Mouse (Mus musculus): ENCODE data around the gene Spats2.
"Not testable (repeated sequence)": the region's sequence is repeated elsewhere in the genome, so short reads cannot be mapped to it uniquely, and the experiment has no call there.

Spats2 gene

DNA sequence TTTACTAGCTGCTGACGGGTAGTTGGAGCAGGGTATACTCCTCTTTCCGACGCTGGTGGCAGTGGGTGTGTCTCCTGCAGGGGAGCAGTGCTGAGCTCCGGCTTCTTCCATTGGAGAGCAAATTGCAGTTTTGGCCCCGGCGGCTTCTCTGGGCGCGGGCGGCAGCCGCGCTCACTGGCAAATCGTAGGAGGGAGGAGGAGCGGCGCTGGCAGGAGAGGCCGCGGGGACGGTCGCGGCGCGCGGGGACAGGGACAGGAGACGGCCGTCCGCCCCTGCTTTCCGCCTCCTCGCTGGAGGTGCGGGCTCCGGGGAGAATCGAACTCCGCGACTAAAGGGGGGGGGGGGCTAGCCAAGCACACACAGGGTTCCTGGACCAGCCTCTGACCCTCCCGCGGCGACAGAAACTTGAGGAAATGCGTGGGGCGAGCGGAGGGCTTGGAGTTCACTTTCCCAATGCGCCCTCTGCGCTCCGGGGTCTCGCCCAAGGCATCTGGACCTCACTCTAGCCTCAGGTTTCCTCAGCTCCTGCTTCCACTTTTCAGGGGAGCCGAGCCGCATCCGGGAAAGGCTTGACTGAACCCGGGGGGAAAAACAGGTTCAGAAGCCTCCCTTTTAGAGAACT lies 98.0 kb downstream of the Spats2 start:
- DNase-seq (ENCODE audit: low read depth, low spot score), result no peak

DNA sequence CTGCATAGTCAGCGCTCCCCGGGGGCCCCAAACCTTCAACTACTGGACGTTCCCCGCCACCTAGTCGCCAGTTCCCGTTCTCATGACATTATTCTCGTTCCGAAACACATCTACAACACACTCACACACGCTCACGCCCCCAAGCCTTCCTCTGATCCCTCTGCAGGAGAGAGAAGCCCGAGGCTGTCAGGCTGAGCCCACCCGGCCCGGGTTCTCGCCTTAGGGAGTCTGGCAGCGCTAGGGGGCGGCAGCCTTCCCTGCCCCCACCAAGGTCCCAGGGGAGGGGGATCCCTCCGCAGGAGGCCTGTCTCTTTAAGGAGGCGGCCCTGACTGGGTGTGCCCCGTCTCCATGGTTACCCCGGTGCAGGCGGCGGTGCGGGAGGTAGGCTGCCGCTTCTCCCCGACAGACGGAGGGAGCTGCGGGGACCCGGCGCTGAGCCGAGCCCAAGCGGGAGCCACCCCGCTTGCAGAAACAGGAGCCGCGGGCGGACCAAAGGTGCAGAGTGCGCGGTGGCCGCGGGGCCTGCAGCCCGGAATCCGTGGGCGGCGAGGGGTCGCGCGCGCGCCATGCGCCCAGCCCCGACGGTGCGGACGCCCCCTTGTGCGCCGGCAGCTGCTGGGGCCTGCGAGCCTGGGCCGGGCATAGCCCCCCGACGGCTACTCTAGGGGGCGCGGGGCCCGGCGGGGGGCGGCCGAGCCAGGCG lies 98.6 kb downstream of the Spats2 start, which contains the start of gene Kcnh3:
Gene Kcnh3, plus strand, starts transcription at position 654 of the 704 bp plus-strand sequence.
- DNase-seq (ENCODE audit: low read depth, low spot score), result no peak

DNA sequence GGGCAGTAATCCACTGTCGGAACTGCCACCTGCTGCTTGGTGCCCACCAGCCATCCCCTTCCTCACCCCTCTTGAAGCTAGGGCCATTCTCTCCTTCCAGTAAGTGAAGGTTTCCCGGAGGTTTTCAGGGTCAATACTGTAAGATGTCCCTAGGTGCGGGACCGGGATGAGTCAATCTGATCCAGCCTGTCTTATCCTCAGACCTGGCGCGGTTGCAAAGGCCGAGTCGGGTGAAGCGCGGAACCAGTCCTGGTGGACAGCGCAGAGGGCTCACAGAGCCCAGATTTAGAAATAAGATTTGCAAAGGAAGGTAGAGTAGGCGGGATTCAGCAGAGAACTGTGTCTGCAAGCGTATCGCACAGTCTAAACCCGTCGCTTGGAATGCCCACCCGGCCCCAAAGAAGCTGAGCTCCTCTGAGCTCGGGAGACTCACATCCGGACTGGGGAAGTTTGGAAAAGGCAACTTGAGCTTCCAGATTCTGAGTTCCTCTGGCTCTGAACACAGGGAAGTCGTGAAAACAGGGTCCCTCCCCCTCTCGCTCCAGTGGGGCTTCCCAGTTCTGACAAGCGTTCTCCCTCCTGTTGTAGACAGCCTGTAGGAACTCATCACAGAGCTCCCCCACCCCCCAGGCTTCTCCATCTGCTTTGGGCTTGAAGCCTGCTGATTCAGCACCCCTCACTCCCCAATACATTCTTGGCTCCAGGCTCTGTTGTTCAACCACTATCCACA lies 99.5 kb downstream of the Spats2 start:
- no peak for DNase-seq (ENCODE audit: low read depth, low spot score)

DNA sequence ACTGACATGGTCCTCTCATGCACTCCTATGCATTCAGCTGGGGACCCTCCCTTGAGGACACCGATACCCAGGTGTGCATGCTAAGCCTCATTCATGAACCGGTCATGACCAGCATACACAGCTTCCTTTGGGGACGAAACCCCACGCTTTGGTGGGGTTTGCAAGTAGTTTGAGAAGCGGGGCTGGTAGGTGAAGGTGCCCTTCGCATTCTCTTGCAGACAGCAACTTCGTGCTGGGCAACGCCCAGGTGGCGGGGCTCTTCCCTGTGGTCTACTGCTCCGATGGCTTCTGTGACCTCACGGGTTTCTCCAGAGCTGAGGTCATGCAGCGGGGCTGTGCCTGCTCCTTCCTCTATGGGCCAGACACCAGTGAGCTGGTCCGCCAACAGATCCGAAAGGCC lies 100.4 kb downstream of the Spats2 start:
- no peak for DNase-seq (ENCODE audit: low read depth, low spot score)

DNA sequence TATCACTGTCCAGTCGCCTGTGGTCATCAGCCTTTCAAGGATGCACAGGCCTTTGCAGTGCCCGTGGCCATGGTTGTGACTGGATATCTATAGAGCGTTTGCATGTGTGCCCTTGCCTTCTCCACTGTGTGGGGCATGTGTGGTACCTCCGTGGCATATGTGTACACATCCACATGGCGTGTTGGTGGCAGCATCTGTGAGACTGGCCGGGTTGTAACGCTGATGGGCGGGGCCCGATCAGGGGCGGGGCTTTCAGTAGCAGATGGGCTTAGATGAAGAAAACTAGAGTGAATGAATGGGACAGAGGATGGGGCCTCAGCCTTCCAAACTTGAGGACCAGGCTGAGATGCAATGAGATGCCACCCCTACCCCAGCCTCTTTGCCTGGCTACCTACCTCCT lies 106.3 kb downstream of the Spats2 start:
- no peak for DNase-seq (ENCODE audit: low read depth, low spot score)

DNA sequence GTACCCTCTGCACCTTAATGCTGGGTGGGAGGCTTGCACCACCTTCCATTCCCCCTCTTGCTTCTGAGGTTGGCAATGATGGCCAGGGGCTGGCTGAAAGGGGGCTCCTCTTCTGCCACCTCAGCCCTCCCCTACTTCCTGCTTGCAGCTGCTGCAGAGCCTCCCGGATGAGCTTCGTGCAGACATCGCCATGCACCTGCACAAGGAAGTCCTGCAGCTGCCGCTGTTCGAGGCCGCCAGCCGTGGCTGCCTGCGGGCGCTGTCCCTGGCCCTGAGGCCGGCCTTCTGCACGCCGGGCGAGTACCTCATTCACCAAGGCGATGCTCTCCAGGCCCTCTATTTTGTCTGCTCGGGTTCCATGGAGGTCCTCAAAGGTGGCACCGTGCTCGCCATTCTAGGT lies 108.0 kb downstream of the Spats2 start:
- DNase-seq (ENCODE audit: low read depth, low spot score), result no peak

DNA sequence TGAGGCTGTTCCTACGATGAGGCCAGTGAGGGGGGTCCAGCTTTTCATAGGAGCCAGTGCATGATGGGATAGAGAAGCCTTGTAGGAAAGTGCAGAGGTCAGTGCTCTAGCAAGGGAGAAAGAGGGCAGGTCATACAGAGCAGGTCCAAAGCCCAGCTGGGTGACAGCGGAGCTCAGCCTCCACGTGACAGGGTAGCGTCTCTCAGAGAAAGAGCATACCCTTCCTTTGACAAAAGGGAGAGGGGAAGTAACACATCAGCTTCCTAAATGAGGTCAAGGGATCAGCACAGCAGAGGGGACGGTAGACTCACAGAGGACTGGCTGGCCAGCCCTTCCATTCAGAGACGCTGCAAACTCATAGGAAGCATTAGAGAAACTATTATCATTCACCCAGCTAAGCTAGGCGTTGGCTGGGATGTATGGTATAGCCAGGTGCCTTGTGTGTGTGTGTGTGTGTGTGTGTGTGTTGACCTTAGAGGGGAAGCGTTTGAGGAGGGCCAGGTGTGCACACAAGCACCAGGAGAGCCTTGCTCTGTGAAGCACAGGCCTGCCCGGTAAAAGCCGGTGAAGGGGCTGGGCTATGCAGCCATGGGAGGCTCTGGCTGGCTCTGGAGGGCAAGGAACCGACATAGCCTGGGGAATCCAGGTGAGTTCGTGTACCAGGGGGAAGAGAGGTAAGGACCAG lies 108.8 kb downstream of the Spats2 start:
- DNase-seq (ENCODE audit: low read depth, low spot score), result no peak

DNA sequence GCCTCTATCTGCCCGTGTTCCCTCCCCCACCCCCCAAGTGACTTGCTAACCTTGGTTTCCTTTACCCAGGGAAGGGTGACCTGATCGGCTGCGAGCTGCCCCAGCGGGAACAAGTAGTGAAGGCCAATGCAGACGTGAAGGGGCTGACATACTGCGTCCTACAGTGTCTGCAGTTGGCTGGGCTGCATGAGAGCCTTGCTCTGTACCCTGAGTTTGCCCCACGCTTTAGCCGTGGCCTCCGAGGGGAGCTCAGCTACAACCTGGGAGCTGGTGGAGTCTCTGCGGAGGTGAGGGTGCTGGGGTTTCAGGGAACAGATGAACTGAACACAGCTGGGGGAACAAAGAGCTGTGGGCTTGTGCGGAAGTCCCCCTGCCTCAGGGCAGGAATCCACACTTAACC lies 112.3 kb downstream of the Spats2 start:
- DNase-seq (ENCODE audit: low read depth, low spot score), result no peak

DNA sequence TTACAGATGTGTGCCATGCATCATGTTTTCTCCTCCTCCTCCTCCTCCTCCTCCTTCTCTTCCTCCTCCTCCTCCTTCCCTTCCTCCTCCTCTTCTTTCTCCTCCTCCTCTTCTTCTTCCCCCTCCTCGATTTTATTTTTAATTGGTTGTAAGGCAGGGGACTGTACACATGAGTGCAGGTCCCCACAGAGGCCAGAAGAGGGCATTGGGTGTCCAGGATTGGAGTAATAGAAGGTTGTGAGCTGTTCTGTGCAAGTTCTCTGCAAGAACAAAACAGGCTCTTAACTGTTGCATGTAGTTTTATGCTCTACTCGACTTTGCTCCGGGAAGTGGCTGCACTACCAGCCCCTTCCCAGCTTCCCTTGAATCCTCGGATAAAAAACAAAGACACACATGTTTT lies 114.4 kb downstream of the Spats2 start:
- no peak for DNase-seq (ENCODE audit: low read depth, low spot score)

DNA sequence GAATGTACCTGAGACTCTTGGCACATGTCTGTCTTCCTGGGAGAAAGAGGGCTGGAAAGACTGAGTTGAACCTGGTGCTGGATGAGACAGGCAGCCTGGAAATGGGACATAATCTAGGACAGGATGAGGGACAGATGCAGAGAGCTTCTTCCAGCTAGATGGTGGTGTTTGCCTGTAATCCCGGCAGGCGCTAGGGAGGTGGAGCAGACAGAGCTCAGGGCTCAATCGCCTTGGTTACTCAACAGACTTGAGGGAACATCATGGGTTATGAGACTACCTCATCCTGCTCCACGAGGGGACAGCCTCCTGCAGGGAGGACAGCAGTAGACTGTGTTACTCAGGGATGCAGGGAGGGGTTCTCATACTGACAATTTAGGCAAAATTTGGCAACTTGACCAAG lies 115.5 kb downstream of the Spats2 start:
- no peak for DNase-seq (ENCODE audit: low read depth, low spot score)

DNA sequence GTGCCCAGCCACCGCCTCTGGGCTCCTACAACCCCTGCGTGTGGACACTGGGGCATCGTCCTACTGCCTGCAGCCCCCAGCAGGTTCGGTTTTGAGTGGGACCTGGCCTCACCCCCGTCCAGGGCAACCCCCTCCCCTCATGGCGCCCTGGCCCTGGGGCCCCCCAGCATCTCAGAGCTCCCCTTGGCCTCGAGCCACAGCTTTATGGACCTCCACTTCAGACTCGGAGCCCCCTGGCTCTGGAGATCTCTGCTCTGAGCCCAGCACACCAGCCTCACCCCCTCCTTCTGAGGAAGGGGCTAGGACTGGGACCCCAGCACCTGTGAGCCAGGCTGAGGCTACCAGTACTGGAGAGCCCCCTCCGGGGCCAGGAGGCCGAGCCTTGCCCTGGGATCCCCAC lies 116.3 kb downstream of the Spats2 start:
- no peak for DNase-seq (ENCODE audit: low read depth, low spot score)

DNA sequence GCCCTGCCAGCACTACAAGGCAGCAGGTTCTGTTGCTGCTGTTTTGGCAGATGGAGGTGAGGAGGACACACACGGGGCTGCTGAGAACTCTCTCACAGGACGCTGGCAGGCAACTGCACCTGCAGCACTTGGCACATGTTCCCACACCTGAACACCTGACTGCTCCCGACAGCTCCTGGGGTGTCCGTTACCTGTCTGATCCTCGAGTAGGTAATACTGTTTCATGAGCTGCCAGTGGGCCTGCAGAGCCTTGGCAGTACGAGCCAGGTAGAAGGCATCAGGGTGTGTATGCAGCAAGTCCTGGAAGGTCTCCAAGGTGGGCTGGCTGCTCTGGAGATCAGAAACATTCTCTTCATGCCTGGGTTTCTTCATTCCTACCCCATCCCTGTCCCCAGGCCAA lies 121.0 kb downstream of the Spats2 start:
- not testable (repeated sequence) for DNase-seq (ENCODE audit: low read depth, low spot score)

DNA sequence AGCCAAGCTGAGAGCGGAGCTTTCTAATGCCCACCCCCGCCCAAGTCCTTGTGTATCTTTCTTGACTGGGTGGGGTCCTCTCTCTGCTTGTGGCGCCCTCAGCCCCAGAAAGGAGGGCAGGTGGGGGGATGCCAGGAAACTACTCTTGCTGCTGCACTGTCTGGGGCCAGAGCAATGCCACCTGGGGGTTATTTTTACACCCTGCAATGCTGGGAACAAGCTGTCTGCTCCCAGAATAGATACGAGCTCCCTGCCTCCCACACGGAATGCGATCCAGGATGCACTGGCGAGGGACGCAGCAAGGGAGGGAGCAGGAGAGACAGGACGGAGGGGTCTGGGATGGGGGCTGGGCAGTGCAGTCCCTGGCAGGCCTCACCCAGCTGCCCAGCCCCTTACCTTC lies 123.3 kb downstream of the Spats2 start:
- DNase-seq (ENCODE audit: low read depth, low spot score), result no peak

DNA sequence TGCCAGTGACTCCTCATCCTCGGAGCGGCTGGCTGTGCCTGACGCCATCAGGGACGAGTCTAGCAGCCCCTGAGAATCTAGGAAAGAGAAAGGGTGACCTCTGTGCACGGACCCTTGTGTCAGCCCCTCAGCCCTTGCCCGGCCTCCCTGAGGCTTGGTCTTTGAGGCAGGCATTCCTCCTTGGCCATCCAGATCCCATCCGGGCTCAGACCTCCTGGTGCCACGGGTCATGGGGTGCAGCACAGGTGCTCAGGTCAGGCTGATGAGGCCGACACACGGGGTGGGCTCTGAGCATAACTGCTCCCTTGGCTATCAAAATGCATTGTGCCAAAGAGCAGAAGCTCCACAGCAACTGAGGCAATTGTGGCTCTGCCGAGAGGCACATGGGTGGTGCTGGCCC lies 124.2 kb downstream of the Spats2 start:
- no peak for DNase-seq (ENCODE audit: low read depth, low spot score)

DNA sequence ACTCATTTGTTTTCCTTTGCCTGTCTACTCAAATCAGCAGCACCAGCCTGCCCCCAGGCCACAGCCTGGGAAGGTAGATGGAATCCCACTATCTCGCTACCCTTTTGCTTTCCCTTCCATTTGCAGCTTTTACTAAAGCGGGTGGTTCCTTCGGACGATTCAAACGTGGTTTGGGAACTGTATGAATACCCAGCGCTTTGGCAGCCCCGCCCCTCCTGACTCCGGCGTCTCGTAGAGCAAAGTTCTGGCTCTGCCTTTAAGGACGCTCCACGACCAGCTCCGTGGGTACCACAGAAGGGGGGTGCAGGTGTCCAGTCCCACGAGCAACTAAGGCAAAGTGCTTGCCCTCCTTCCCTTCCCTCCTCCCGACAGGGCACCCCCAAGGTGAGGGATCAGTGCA lies 125.4 kb downstream of the Spats2 start:
- DNase-seq (ENCODE audit: low read depth, low spot score), result not testable (repeated sequence)

DNA sequence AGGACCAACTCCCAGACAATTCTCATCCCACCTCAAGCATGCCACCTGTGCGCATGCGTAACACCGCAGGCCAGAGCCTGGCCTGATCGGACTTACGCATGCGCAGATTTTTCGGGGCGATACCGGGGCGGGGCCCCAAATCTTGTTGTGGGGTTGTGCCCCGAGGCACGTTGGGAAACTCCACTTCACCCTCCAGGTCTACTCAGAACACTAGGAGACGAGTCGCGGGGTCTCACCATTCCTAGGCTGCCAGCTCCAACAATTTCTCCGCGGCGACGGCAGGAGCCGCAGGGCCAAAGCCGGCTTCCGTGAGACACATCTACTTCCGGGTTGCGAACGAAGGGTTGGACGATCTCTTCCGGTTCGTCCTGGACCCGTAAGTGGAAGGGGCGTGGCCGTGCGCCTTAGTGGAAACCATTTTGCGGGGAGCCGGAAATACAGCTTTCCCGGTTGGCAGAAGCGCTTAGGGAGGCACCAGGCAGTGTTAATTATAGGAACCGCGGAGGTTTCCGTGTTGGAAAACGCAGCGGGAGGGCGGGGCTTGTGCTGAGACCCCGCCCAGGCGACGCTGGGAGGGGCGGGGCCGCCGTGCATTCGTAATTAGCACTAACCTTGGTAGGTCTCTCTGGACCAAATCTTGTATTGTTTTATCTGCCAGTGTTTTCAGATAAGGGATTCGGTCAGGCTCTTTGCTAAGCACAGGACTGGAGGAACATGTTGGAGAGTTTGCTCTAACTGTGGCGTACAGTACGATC lies 126.1 kb downstream of the Spats2 start, which contains the start of gene Mcrs1:
Gene Mcrs1, minus strand, starts transcription at position 336 of the 755 bp plus-strand sequence.
- DNase-seq (ENCODE audit: low read depth, low spot score), result peak; percentile 93

DNA sequence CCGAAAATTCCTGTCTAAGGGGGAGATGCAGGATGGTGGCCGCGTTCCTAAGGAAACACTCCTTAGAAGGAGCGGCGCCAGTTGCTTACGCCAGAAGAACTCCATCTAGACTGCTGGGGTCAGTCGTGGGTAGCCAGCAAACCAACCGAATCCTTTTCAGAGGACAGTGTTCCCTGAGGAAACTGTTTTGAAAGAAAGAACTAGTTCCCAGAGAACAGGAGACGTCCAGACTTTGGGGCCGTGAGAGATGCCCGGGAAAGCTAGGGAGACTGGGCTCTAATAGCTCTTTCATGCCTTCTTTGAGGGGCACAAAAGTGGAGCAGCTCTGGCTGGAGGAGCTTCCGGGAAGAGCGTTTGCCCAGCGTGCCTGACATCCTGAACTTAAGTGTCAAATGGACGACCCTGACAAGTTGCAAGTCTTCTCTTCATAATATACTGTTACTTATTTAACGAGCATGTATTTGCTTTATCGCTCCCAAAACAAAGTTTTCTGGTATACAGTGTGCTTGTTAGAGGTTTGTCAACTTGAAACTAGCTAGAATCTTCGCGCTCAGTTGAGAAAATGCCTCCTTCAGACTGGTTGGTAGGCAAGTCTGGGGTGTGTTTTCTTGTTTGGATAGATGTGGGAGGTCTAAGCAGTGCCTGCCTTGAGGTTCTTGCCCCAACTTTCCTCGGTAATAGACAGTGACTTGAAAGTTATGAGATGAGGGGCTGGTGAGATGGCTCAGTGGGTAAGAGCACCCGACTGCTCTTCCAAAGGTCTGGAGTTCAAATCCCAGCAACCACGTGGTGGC lies 126.9 kb downstream of the Spats2 start:
- no peak for DNase-seq (ENCODE audit: low read depth, low spot score)

DNA sequence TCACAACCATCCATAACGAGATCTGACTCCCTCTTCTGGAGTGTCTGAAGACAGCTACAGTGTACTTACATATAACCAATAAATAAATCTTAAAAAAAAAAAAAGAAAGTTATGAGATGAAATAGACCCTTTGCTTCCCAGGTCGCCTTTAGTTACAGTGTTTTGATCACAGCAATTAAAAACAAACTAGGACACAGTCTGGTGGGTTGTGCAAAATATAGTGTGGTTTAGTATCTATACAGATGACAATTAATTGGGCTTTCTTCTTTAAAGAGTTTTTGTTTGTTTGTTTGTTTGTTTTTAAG lies 127.4 kb downstream of the Spats2 start:
- not testable (repeated sequence) for DNase-seq (ENCODE audit: low read depth, low spot score)

DNA sequence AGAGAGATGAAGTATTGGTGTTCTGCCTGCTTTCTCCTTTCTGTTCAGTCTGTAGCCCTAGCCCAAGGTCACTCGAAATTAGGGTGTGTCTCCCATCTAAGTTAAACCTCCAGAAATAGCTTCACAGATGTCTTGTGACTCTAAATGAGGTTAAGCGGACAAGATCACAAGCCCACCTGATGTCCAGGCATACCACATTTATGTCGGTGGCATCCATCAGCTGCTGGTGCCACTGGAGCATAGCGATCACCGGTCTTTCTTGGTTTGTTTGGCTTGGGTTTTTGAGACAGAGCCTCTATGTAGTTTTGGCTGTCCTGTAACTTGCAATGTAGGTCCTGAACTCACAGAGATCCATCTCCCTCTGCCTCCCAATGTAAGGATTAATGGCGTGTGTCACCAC lies 128.1 kb downstream of the Spats2 start:
- DNase-seq (ENCODE audit: low read depth, low spot score), result no peak

DNA sequence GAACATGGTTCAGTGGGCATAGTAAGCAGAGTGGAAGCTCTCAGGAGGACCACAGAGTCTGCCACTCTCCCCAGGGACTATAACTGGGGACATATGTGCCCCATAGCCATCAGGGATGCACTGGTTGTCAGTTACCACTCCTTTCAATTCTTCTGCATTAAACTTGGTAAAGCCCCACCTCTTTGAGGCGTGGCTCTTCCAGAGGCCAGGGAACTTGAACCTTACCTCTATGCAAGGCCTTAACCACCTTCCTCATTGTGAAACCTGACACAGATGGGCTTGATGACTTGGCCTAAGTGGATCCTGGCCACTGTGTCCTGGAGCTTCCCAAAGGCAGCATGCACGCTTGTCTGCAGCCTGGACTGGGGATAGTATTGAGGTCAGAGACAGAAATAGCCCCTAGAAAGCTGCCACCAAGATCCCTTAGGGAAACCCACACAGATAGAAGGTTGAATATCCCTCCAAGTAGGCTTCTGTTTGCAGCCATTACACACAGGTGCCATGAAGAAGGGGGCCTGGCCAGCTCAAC lies 128.8 kb downstream of the Spats2 start:
- no peak for DNase-seq (ENCODE audit: low read depth, low spot score)
